Mouse (Mus musculus) G1E-ER4 (cell line): Measurements from ENCODE around the gene Gfod2. TPM values are rescaled to one million over a fixed set of nuclear protein-coding genes. Genes with fewer than 3 reads are reported as not detected.

Experiments
- GATA1 ChIP-seq: IDR thresholded peaks from one replicate; pipeline ENCODE4 v1.8.0; 2012; ENCODE audit warnings: low read length, inconsistent platforms
- polyA plus RNA-seq: library from polyadenylated mRNA; stranded (reverse); fragments of >175 nt; gene quantifications from 2 replicates; pipeline ENCODE4 v1.2.3, GENCODE M21; 2012

The Gfod2 gene
- polyA plus RNA-seq, 1 experiment, result 4.7 TPM

DNA sequence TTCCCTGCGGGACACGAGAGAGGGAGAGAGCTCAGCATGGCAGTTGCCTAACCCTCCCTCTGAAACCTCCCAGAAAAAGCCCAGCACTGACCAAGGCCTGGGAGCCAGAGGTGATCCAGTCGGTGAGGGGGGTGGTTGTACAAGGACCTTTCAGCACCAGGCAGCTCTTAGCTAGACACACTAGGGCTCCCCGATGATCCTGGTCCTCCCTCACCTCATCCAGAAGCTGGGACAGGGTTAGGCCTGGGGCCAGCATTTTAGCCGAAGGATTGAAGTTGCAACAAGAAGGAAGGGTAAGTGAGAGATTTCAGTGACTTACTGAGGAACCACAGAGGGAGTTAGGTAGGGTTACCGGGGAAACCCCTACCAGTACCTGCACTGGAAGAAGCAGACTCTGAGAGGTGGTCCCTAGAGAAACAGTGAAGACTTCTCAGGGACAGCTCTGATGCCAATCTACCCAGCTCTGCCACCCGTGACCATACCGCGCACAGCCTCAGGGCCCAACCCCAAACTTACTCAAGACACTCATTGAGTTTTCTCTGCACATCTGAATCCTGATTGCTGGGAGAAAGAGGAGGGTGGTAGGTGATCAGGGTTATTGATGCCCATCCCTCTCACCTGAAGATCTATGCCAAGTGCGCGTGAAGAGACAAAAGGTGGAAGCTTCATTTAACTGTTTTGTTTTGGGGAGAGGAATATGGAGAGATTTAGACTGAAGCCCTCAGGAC lies 58.8 kb downstream of the Gfod2 start:
- no peak for TF ChIP-seq GATA1

DNA sequence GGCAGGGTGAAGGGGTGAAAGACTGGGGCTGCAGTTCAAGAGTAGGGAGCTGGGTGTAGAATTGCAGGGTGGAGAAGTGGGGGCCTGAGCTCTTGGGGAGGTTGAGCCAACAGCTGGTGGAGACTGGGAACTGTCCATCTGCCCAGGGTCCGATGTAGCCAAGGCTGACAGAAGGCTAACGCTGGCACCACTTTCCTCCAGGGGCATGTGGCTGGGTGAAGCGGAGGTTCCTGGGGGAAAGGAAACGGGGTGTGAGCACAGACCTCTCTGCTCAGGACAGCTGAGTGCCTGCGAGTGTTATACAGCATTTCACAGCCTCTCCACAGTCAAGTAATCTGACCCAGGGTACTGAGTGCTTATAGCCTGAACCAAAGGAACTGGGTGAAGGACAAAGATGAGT lies 59.7 kb downstream of the Gfod2 start:
- TF ChIP-seq GATA1, result no peak

DNA sequence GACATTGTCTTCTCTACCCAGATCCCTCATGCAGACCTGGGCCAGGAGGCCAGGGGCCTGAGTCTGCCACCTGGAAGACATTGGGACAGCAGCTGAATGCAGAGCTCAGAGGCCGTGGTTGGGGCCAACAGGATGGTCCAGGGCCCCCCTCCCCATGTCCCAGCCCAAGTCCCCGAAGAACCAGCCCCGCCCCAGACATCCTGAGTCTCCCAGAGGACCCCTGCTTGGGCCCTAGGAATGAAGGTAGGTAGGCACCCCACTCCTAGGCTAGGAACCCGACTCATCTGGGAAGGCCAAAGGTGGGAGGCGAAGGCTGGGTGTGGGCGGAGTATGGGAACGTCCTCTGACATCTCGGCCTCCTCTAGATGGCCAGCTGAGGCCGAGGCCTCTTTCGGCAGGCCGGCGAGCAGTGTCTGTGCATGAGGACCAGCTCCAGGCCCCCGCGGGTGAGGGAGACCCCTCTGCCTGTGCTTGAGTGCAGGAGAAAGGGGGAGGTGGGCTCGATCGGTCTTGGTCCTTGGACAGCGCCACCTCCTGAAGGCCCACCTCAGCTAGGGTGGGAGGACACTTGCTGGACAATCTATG lies 61.2 kb downstream of the Gfod2 start:
- TF ChIP-seq GATA1, result no peak

DNA sequence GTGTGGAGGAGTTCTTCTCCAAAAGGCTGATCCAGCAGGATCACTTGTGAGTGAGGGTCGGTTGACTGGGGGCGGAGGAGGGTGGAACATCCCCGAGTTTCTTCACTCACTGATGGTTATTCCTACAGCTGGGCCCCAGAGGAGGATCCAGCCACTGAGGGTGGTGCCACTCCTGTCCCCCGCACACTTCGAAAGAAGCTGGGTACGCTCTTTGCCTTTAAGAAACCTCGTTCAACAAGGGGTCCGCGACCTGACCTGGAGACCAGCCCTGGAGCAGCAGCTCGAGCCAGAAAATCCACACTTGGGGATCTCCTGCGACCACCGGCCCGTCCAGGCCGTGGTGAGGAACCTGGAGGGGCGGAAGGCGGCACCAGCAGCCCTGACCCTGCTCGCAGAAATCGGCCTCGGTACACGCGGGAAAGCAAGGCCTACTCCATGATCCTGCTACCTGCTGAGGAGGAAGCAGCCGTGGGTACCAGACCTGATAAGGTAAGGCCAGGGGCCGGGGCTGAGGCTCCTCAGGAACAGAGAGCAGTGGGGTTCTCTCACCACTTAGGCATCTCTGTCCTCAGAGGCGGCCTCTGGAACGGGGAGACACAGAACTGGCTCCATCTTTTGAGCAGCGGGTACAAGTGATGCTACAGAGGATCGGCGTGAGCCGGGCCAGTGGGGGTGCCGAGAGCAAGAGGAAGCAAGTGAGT lies 63.2 kb downstream of the Gfod2 start:
- no peak for TF ChIP-seq GATA1

DNA sequence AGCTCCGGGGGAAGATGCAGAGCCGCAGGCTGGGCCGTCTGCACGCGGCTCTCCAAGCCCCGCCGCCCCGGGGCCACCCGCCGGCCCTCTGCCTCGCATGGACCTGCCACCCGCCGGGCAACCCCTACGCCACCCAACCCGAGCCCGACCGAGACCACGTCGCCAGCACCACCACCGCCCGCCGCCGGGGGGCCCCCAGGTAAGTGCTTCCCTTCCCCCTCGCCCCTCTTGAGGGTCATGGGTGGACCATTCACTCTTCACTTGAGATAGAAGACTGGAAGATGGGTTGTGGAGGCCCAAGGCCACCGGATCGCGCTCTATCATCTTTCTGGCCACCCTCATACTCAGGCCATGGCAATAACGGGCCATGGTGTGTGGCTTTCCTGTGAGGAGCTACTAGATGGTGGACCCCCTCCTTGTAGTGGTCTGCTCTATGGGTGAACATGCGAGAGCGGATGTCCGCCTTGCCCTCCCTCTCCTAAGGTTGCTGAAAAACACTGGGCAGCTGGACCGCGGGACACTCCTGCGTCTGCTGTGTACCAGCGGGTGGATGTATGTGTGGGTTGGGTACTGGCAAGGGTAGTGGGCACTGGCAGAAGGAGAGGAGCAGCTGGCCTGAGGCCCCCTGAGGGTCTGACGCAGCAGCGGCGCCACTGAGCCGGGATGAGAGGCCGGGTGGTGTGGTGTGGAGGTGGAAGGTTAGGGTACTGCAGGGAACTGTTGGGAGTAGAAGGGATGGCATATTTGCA lies 64.2 kb downstream of the Gfod2 start:
- TF ChIP-seq GATA1, result no peak

DNA sequence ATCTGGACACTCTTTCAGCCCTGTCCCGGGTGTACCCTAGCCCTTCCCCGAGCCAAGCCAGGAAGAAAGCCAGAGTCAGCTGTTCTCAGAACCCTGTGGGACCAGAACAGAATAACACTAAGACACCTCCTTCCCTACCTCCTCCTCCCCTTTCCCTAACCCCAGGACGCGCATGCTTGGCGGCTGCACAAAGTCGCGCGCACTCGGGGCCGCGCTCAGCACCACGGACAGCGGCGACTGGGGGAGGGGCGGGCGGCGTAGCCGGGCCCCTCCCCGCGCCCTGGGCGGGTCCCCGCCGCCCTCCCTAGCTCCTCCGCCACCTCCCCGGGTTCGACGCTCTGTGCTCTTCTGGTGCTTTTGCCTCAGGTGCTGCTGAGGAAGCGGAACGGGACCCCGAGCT lies 64.8 kb downstream of the Gfod2 start:
- TF ChIP-seq GATA1, result no peak

DNA sequence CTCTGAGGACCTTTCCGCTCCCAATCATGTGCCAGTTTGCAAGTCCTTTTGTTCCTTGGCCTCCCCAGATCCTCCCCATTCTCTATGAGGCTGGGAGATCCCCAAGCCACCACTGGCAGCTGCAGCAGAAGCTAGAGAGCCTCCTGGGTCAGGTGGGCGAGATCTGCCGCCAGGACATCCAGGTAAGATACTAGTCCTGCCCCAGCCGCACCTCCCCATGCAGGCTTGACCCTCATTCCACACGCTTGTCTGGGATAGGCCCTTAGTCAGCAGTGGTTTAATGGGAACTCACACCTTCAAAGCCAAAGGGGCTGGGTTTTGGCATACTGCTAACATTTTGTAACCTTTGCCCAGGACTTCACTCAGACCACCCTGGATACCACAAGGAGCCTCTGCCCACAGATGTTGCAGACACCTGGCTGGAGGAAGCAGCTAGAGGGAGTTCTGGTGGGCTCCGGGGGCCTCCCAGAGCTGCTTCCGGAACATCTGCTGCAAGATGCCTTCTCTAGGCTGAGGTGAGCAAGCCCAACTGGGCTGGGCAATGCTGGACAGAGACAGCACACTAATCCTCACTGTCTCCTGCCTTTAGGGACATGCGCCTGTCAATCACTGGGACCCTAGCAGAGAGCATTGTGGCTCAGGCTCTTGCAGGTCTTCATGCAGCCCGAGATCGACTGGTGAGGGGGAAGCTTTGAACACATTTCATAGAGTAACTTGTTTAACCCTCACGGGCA lies 65.8 kb downstream of the Gfod2 start:
- no peak for TF ChIP-seq GATA1

DNA sequence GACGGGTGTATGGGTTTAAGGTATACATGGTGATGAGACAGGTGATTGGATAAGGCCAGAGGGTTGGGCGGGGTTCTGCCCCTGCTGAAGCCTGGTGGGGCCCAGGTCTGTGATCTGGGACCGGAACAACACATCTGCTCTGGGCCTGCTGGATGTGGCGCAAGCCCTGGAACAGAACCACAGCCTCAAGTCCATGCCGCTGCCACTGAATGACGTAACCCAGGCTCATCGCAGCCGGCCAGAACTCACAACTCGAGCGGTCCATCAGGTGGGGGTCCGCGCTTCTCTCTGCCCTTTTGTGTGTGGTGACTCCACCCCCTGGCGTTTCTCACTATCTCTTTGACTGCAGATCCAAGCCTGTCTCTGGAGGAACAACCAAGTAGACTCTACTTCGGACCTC lies 67.5 kb downstream of the Gfod2 start:
- TF ChIP-seq GATA1, result no peak

DNA sequence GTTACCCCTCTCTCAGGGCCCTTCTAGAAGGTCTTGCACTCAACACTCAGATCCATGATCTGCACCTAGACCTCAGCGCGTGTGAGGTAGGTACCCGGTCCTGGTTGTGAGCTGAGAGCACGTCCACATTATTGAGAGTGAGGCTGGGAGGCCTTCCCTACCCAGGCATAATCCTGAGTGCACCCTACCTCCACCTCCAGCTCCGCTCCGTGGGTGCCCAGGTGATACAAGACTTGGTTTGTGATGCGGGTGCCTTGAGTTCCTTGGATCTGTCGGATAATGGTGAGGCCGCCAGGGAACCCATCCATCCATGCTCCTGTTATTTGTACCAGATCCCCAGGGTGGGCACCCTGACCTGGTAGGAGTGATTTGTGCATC lies 68.5 kb downstream of the Gfod2 start:
- no peak for TF ChIP-seq GATA1

DNA sequence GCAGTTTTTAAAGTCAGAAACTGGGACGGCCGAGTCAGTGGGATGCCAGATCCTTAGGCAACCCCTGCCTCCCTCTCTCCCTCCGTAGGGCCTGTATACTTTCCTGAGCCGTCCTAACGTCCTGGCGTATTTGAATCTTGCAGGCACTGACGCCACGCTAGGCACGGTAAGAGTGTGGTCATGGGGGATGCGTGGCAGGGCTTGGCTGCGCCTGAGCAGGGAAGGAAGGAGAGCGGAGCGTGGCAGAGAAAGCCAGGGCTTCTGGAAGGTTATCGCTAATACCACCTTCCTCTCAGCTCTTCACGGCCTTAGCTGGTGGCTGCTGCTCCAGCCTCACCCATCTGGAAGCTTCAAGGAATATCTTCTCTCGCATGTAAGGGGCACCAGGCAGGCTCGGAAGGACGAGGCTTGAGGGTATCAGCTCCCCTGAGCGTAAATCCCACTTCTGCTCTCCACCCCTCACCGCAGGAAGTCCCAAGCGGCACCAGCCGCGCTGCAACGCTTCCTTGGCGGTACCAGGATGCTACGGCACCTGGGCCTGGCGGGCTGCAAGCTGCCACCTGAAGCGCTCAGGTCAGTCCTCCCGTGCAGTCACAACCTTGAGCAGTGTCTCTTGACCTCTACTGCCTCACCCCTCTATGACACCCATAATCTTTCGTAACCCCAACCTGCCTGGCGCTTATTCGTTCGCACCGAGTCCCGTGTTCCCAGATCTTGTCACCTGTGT lies 69.0 kb downstream of the Gfod2 start:
- TF ChIP-seq GATA1, result no peak

DNA sequence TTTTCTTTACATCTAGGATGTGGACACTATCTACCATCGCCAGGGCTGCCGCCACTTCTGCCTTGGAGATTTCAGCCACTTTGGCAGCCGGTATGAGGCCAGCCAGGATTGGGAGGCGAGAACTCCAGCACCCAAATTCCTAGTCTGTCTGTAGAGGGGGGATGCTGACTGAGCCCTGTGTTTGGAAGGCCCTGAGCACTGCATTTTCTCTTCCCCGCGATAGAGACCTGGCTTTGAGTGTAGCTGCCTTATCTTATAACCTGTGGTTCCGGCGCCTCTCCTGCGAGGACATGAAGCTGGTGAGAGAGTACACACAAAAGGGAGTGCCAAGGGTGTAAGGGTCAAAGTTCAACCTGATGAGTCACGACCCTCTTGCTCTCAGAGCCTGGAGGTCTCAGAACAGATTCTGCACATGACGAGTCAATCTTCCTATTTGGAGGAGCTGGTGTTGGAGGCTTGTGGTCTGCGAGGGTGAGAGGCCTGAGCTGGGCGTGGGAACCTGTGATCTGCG lies 70.2 kb downstream of the Gfod2 start:
- no peak for TF ChIP-seq GATA1

DNA sequence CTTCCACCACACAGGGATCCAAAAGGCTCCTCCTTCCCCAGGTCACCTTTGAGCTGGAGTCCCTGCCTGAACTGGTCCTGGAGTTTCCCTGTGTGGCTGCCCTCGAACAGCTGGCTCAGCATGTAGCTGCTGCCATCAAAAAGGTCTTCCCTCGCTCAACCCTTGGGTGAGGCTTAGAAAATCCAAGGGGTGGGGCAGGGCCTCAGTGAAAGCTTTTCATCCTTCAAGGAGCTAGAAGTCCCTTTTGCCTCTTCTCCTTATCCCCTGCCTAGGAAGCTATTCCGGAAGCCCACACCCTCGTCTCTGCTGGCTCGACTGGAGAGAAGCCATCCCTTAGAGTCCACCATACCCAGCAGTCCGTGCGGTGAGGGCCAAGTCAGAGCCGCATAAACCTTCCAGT lies 71.0 kb downstream of the Gfod2 start:
- no peak for TF ChIP-seq GATA1

DNA sequence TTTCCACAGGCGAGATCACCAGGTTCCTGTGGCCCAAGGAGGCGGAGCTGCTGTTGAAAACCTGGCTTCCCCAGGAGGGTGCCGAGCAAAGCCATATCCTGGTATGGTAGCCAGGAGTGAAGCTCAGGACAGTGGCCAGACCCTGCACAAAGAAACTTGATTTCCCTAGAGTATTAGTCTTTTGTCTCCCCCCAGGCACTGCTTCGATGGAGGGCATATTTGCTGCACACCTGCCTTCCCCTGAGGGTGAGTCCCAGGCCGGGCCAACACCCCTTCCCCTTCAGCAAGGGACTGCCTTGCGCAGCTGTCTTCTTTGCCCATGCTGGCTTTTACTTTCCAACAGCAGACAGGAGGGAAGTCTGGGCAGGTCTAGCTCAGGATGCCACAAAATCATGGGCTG lies 71.9 kb downstream of the Gfod2 start:
- TF ChIP-seq GATA1, result no peak

DNA sequence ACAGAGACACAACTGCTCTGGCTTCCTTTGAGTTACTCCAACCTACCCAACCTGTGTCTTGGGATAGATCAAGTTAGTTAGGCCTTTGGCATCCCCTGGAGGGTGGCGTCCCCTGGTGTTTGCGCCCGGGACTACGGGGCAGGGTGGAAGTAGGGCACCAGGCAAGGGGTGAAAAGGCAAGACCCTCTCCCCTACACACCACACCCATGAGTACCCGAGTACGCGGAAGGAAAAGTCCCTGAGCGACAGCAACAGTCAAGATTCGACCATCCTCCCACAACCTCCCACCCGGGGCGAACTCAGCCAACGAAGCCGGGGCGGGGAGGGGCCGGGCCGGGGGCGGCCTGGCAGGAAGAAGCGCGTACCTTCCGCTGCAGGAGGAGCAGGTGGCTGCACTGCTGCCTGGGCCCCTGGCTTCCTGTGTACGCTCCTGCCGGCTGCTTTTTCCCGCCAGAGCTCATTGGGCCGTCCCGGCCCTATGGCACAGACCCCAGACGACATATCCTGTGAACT lies 72.6 kb downstream of the Gfod2 start, which contains the start of gene Carmil2:
TSS of gene Carmil2 (plus strand) at position 479 of the 513 bp plus-strand sequence.
- no peak for TF ChIP-seq GATA1

DNA sequence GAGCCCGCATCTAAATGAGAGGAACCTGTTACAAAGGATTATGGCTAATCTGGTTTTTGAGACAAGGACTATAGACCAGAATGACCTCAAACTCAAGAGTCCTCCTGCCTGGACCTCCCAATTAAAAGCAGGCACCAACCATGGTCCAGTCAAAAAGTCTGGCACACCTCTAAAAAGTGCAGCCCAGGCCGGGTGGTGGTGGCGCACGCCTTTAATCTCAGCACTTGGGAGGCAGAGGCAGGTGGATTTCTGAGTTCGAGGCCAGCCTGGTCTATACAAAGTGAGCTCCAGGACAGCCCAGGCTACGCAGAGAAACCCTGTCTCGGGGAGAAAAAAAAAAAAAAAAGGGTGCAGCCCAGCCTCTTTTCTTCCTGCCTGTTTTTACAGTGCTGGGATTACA lies 73.1 kb downstream of the Gfod2 start:
- TF ChIP-seq GATA1, result no peak
